Mouse (Mus musculus) forebrain, embryonic 10.5 days (tissue): Measurements from ENCODE around the gene Gm49318. TPM values are rescaled to one million over a fixed set of nuclear protein-coding genes. Genes with fewer than 3 reads are reported as not detected.

ENCODE experiments used
- DNase-seq: peaks from one replicate; pipeline ENCODE4 v3.0.0-alpha.2; 2017; ENCODE audit warnings: low spot score; ENCODE audit errors: extremely low spot score
- H3K27ac ChIP-seq: fragments of 300-500 bp; sonication (generic); 2 replicates; pipeline ENCODE4 v1.5.1; 2016; ENCODE audit warnings: mild to moderate bottlenecking
- H3K27me3 ChIP-seq: fragments of 300-500 bp; sonication (generic); 2 replicates; pipeline ENCODE4 v1.6.1; 2016; ENCODE audit warnings: mild to moderate bottlenecking; ENCODE audit not compliant: poor library complexity, severe bottlenecking
- H3K36me3 ChIP-seq: fragments of 300-500 bp; sonication (generic); replicated peaks from 2 replicates; pipeline ENCODE4 v1.6.1; 2016; ENCODE audit warnings: mild to moderate bottlenecking, moderate library complexity
- H3K4me1 ChIP-seq: fragments of 300-500 bp; sonication (generic); 2 replicates; pipeline ENCODE4 v1.6.1; 2016
- H3K4me3 ChIP-seq: fragments of 300-500 bp; sonication (generic); 2 replicates; pipeline ENCODE4 v1.5.1; 2016; ENCODE audit warnings: mild to moderate bottlenecking, moderate library complexity
- H3K9me3 ChIP-seq: fragments of 300-500 bp; sonication (generic); 2 replicates; pipeline ENCODE4 v1.6.1; 2016; ENCODE audit warnings: mild to moderate bottlenecking, moderate library complexity
- WGBS: fragments of 180-500 bp; shearing (Covaris S2); methylation state at CpG from one replicate; pipeline ENCODE4 v1.1.7; 2016; 5-methylcytosine and 5-hydroxymethylcytosine counted together
- polyA plus RNA-seq: library from polyadenylated mRNA; unstranded; fragments of >200 nt; fragmentation: Nextera tagmentation; extraction: Ambion mirVana; gene quantifications from 2 replicates; pipeline ENCODE4 v1.2.1, GENCODE M21; 2016

Gene Gm49318
- polyA plus RNA-seq, 1 experiment from 2014 or later, result not detected

- peaks cover 50% of the 10 kb centered on the region for H3K4me1 ChIP-seq
- H3K9me3 ChIP-seq, result no peaks in the 10 kb centered on the region
- 71% methylated on average over 9 of the region's 9 CpGs for WGBS
- H3K36me3 ChIP-seq, result no peaks in the 10 kb centered on the region; the same call in 1 of the 2 replicates
- no peak for DNase-seq
- H3K27me3 ChIP-seq, result peaks cover 38% of the 10 kb centered on the region
- no peak overlapping the region for H3K4me3 ChIP-seq
- H3K27ac ChIP-seq, result no peak overlapping the region
Measured at GRCm38 (mm10) chr9:22047329-22047728, 23.7 kb downstream of the Gm49318 start.

- 72% methylated on average over 2 of the region's 2 CpGs for WGBS
- H3K27me3 ChIP-seq, result no peaks in the 10 kb centered on the region
- no peaks in the 10 kb centered on the region for H3K4me1 ChIP-seq
- no peak overlapping the region for H3K27ac ChIP-seq
- DNase-seq, result no peak
- H3K9me3 ChIP-seq, result peaks cover 5% of the 10 kb centered on the region; the same call in 1 of the 2 replicates
- peaks cover 6% of the 10 kb centered on the region for H3K36me3 ChIP-seq
- no peak overlapping the region for H3K4me3 ChIP-seq
Measured at GRCm38 (mm10) chr9:22041832-22042231, 29.2 kb downstream of the Gm49318 start.

GRCm38 (mm10) chr9:22037826-22038225 lies 33.2 kb downstream of the Gm49318 start:
- Histone ChIP-seq H3K27ac (no peak overlapping the region), H3K9me3 (peaks cover 5% of the 10 kb centered on the region; the same call in 1 of the 2 replicates), H3K4me1 (peaks cover 17% of the 10 kb centered on the region), H3K4me3 (no peak overlapping the region), H3K36me3 (peaks cover 46% of the 10 kb centered on the region), H3K27me3 (no peaks in the 10 kb centered on the region)
- DNase-seq, result no peak
- 91% methylated on average over 10 of the region's 10 CpGs for WGBS

GRCm38 (mm10) chr9:22035300-22036044 lies 35.6 kb downstream of the Gm49318 start:
- H3K4me1 ChIP-seq, result peaks cover 17% of the 10 kb centered on the region
- peaks cover 4% of the 10 kb centered on the region; the same call in 1 of the 2 replicates for H3K9me3 ChIP-seq
- H3K27me3 ChIP-seq, result no peaks in the 10 kb centered on the region
- peaks cover 68% of the 10 kb centered on the region for H3K36me3 ChIP-seq
- H3K27ac ChIP-seq, result peak overlapping the region; percentile 51
- 57% methylated on average over 6 of the region's 6 CpGs for WGBS
- H3K4me3 ChIP-seq, result no peak overlapping the region
- DNase-seq, result no peak

- Histone ChIP-seq H3K36me3 (peaks cover 77% of the 10 kb centered on the region), H3K27ac (no peak overlapping the region), H3K4me1 (peaks cover 32% of the 10 kb centered on the region), H3K27me3 (no peaks in the 10 kb centered on the region), H3K9me3 (no peaks in the 10 kb centered on the region), H3K4me3 (no peak overlapping the region)
- 93% methylated on average over 9 of the region's 9 CpGs for WGBS
- no peak for DNase-seq
Measured at GRCm38 (mm10) chr9:22030386-22030785, 40.7 kb downstream of the Gm49318 start.

- no peaks in the 10 kb centered on the region for H3K27me3 ChIP-seq
- H3K4me1 ChIP-seq, result peaks cover 39% of the 10 kb centered on the region
- WGBS, result 30% methylated on average over 7 of the region's 7 CpGs
- no peaks in the 10 kb centered on the region for H3K9me3 ChIP-seq
- peak overlapping the region; percentile 51 for H3K27ac ChIP-seq
- no peak for DNase-seq
- peaks cover 75% of the 10 kb centered on the region for H3K36me3 ChIP-seq
- no peak overlapping the region for H3K4me3 ChIP-seq
Measured at GRCm38 (mm10) chr9:22028467-22028866, 42.6 kb downstream of the Gm49318 start.

GRCm38 (mm10) chr9:22024592-22024991 lies 46.5 kb downstream of the Gm49318 start:
- WGBS, result 58% methylated on average over 8 of the region's 8 CpGs
- H3K4me1 ChIP-seq, result peaks cover 39% of the 10 kb centered on the region
- H3K27ac ChIP-seq, result peak overlapping the region; percentile 26; the same call in 1 of the 2 replicates
- H3K27me3 ChIP-seq, result no peaks in the 10 kb centered on the region
- peaks cover 51% of the 10 kb centered on the region for H3K36me3 ChIP-seq
- no peak overlapping the region for H3K4me3 ChIP-seq
- H3K9me3 ChIP-seq, result no peaks in the 10 kb centered on the region
- no peak for DNase-seq

GRCm38 (mm10) chr9:22017208-22017825 lies 53.7 kb downstream of the Gm49318 start:
- 83% methylated on average over 7 of the region's 7 CpGs for WGBS
- peaks cover 57% of the 10 kb centered on the region for H3K36me3 ChIP-seq

GRCm38 (mm10) chr9:22016245-22016644 lies 54.8 kb downstream of the Gm49318 start:
- Histone ChIP-seq H3K4me3 (no peak overlapping the region), H3K9me3 (no peaks in the 10 kb centered on the region), H3K4me1 (peaks cover 21% of the 10 kb centered on the region), H3K36me3 (peaks cover 65% of the 10 kb centered on the region), H3K27ac (no peak overlapping the region), H3K27me3 (no peaks in the 10 kb centered on the region)
- WGBS, result 67% methylated on average over 10 of the region's 10 CpGs
- no peak for DNase-seq

More at GRCm38 (mm10) chr9:22017208-22017825, 53.7 kb downstream of the Gm49318 start:
- Histone ChIP-seq H3K9me3 (no peaks in the 10 kb centered on the region), H3K4me3 (no peak overlapping the region), H3K4me1 (peaks cover 21% of the 10 kb centered on the region), H3K27me3 (no peaks in the 10 kb centered on the region), H3K27ac (no peak overlapping the region)
- no peak for DNase-seq

- WGBS, result 93% methylated on average over 13 of the region's 13 CpGs
- Histone ChIP-seq H3K27ac (no peak overlapping the region), H3K36me3 (peaks cover 86% of the 10 kb centered on the region), H3K4me1 (peaks cover 13% of the 10 kb centered on the region), H3K27me3 (no peaks in the 10 kb centered on the region), H3K4me3 (no peak overlapping the region), H3K9me3 (no peaks in the 10 kb centered on the region)
- no peak for DNase-seq
Measured at GRCm38 (mm10) chr9:22012731-22013130, 58.3 kb downstream of the Gm49318 start.

GRCm38 (mm10) chr9:22011055-22011454 lies 60.0 kb downstream of the Gm49318 start:
- Histone ChIP-seq H3K4me3 (no peak overlapping the region), H3K36me3 (peaks cover 95% of the 10 kb centered on the region), H3K27me3 (no peaks in the 10 kb centered on the region), H3K27ac (no peak overlapping the region), H3K9me3 (no peaks in the 10 kb centered on the region), H3K4me1 (peaks cover 6% of the 10 kb centered on the region)
- no peak for DNase-seq
- WGBS, result 93% methylated on average over 5 of the region's 5 CpGs

- no peak for DNase-seq
- H3K4me3 ChIP-seq, result peak overlapping the region; percentile 82; the same call in 1 of the 2 replicates
- 93% methylated on average over 12 of the region's 12 CpGs for WGBS
Measured at GRCm38 (mm10) chr9:22004546-22004945, 66.5 kb downstream of the Gm49318 start.

GRCm38 (mm10) chr9:22003163-22003554 lies 67.9 kb downstream of the Gm49318 start:
- no peak for DNase-seq
- peaks cover 46% of the 10 kb centered on the region for H3K36me3 ChIP-seq
- no peaks in the 10 kb centered on the region for H3K9me3 ChIP-seq
- H3K27me3 ChIP-seq, result no peaks in the 10 kb centered on the region
- H3K4me3 ChIP-seq, result peak overlapping the region; percentile 82
- peaks cover 30% of the 10 kb centered on the region for H3K4me1 ChIP-seq
- H3K27ac ChIP-seq, result peak overlapping the region; percentile 87
- under 1% methylated on average over 18 of the region's 18 CpGs for WGBS

More at GRCm38 (mm10) chr9:22004546-22004945, 66.5 kb downstream of the Gm49318 start:
- peaks cover 30% of the 10 kb centered on the region for H3K4me1 ChIP-seq
- H3K9me3 ChIP-seq, result no peaks in the 10 kb centered on the region
- H3K27ac ChIP-seq, result no peak overlapping the region
- H3K27me3 ChIP-seq, result no peaks in the 10 kb centered on the region
- peaks cover 60% of the 10 kb centered on the region for H3K36me3 ChIP-seq
